Mouse (Mus musculus) layer of hippocampus, adult 11-12 months (tissue): ENCODE results near the gene Zfp706.
"Not testable (repeated sequence)": the region's sequence is repeated elsewhere in the genome, so short reads cannot be mapped to it uniquely, and the experiment has no call there.

Source experiments
- DNase-seq: peaks from one replicate; pipeline ENCODE4 v3.0.0; 2022; ENCODE audit warnings: low spot score

The Zfp706 gene

DNA sequence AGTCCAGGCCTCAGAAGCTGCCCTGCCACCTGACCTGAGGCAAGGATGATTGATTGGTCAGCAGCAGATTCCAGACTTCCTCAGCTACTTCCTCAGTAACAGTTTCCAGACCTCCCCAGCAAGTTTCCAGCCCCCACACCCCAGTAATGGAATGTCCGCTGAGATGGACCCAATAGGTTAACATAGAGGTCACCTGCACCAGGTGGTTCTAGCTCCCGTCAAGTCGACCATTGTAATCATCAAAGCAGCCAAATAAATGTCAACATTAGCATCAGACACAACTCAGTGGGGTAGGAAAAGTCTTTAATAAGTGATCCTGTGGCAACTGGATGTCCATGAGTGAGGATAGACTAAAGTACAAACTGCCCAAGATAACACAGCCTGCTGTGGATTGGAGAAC is 3.7 kb upstream of the Zfp706 start:
- no peak for DNase-seq

GRCm38 (mm10) chr15:37008546-37008945 is 973 bp upstream of the Zfp706 start:
- DNase-seq = no peak

DNA sequence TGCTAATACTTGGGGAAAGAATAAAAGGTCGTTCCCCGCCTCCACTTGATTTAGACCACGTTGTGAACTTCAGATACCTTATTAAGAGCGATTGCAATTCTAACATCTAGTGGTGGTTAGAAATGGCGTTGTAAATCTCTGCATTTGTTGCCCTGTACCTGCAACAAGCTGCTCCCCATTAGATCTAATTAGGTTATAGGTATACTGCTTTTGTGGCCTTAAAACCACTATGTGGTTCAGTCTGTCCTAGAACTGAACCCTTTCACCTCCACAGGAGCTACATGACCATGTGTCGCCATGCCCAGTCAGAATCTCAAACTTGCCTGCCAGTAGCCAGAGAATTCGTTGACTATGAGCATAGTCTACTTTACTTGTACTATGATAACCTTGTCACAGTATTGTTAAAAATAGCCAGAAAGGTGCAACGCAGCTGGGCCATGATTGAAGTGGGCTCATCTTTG is 416 bp upstream of the Zfp706 start:
- no peak for DNase-seq

GRCm38 (mm10) chr15:37006475-37007164 is 953 bp downstream of the Zfp706 start:
- DNase-seq = peak; percentile 23

DNA sequence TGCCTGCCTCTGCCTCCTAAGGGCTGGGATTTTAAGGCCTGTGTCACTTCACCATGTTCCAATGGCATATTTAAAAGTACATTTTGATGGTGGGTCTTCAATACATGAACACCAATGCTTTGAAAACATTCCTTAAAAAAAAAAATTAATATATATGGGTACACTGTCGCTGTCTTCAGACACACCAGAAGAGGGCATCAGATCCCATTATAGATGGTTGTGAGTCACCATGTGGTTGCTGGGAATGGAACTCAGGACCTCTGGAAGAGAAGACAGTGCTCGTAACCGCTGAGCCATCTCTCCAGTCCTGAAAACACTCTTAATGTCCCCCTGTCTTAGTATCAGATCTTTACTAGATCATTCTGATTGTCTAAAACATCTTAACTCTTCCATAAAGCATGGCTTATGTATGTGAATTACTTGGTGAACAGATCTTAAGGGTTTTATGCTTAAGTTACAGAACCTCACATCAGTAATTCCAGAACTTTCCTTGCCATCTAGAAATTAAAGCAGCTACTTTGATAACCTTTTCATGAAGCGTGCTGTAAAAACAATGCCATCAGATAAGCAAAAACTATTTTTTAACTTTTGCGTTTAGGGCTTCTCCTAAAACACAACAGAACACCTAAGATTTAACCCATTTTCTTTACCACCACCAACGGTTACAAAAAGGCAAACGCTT is 1.6 kb downstream of the Zfp706 start:
- DNase-seq = no peak

- DNase-seq = no peak
These were observed 2.7 kb downstream of the Zfp706 start for GRCm38 (mm10) chr15:37004858-37005257.

- DNase-seq = no peak
These were observed 5.3 kb downstream of the Zfp706 start for GRCm38 (mm10) chr15:37002276-37002675.

DNA sequence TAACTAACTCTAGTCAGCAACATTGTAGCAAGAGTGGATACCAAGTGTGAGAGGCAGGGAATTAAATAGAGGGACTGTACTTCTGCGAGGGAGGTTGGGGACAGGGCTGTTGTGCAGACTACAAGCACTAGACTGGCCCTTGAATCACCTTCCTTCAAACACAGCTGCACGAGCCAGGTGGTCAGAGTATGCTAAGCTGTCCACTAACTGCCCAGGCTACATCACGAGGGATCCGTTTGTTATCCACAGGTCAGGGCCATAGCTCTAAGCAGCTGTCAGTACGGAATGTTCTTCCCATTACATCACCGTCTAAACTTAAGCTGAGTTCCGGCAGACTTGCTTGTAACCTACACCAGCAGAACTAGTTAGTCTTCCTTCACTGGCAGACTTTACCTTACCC is 8.0 kb downstream of the Zfp706 start:
- not testable (repeated sequence) for DNase-seq

- DNase-seq = no peak
These were observed 12.4 kb downstream of the Zfp706 start for GRCm38 (mm10) chr15:36995166-36995565.

- DNase-seq = no peak
These were observed 12.9 kb downstream of the Zfp706 start for GRCm38 (mm10) chr15:36994665-36995064.

GRCm38 (mm10) chr15:36993435-36994178 is 14.0 kb downstream of the Zfp706 start:
- no peak for DNase-seq

DNA sequence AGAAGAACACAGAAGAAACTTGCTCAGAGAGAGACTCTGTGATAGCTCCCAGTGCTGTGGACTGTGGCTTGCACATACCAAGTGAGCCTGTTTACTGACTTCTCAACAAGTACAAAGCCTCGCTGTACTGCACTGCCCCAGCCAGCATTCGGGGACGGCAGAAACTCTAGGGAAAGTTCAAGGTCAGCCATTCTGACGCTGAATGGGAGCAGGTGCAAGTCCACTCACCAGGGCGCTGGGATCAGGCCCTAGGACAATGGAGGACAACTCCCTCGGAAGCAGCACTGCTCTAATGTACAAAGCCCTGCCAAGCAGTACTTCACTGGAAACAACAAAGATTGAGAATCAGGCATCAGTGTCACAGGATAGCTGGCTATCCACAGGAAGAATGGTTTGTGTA is 16.2 kb downstream of the Zfp706 start:
- no peak for DNase-seq

DNA sequence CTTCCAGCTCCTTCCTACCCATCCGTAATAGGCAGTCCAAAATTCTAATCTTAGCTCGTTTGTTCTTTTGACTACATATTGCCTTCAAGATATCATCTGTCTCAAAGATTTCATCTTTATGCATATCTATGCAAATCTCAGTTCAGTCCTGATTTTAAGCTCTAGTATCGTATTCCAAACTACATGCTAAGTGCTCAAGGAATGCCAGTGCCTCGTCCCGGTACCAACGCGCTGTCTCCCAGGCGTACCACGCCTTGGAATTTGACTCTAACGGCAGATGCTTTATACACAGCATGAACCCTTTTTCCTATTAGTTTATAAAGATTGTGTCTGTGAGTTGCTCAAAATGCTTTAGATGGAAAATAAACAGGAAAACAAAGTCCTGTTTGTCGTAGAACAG is 17.7 kb downstream of the Zfp706 start:
- DNase-seq = no peak

- no peak for DNase-seq
These were observed 18.9 kb downstream of the Zfp706 start for GRCm38 (mm10) chr15:36988718-36989115.

DNA sequence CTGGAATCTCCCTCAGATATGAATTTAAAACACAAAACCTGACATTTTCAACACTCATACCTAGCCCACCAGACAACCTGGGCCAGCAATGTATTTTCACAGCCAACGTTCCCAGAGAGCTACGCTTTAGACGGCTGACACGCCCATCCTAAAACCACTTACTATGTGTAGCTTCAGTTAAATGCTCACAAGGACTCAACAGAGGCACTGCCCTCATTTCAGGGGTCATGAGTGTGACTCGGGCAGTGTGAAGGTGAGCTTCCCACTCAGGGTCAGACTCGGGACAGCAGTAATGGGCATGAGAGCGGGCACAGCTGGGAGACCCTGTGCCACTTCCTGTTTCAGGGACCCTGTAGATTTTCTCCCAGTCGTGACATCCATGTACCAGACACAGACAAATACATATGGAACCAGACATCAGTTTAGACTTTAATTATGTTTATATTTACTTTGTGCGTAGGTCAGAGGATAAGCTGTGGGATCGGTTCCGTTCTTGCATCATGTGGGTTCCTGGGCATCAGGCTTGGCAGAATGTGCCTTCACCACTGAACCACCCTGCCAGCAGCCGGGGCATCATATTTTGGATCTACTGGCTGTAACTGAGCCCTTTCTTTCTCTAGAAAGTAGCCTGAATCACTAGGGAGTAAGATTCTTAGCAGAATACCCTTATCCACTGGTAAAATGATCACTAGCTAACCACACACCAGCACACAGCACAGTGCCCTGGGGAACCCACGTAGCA is 19.4 kb downstream of the Zfp706 start:
- DNase-seq = no peak

GRCm38 (mm10) chr15:36987211-36987877 is 20.2 kb downstream of the Zfp706 start:
- no peak for DNase-seq

DNA sequence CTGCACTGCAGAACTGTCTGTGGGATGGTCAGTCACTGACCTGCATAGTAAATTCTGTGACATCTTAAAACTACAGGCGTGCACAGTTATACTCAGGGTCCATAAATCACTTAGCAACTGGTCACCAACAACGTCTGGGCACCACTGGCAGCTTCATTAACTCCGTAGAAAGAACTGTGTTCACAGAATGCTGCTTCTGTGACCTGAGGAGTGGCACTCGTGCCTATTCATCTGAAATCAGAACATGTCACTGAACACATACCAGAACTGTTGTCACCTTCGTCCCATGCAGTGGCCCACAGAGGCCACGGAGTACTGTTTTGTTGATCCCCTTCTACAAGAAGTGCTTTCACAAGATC is 22.0 kb downstream of the Zfp706 start:
- no peak for DNase-seq

GRCm38 (mm10) chr15:36984921-36985566 is 22.5 kb downstream of the Zfp706 start:
- DNase-seq = no peak

DNA sequence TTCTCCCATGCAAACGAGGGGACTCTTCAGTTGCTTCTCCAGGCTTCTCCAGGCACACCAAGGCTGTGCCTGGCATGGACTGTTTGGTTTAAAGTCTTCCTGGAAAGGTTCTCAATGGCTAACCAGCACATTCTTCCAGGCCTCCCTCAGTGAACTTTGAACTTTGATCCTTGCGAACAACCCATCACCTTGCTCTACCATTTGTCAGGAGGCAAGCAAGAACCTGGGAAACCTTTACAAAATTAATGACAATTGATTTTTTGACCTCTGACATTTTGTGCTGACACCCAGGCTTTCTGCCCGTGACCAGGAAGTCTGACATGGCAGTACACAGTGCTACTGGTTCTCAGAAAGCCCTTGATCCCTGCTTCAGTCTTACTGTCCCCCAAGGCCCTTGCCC is 24.1 kb downstream of the Zfp706 start:
- DNase-seq = no peak

GRCm38 (mm10) chr15:36980238-36980637 is 27.3 kb downstream of the Zfp706 start:
- DNase-seq = no peak

DNA sequence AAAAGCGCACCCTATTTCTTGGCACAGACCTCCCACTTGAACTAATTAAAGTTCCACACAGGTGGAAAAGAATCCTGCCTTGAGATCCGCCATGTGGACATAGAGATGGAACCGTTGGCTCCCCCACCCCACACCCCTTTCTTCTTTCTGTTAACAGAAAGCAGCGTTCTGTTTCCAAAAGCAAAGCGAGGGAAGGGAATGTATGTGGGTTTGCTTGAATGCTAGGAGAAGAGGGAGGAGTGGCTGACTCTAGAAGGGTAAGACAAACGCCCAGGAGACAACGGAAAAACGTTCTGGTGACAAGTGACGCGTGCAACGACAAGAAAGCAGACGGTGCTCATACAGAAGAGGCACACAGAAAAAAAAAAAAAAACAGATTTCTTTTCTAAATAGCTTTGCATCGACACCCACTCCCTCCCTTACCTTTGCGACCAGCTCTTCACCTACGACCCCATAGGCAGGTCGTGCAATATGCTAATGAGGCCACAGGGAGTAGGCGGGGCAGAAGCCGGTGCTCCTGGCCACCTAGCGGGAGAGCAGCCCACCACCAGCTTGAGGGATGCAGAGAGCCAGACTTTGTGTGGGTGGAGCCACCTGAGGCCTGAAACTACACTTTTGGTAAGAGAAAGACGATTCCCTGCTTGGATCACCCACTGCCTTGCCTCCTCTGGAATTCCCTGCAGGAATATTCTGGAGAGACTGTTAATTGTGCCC is 27.9 kb downstream of the Zfp706 start:
- DNase-seq = peak; percentile 68
